In the genomic region with DNA sequence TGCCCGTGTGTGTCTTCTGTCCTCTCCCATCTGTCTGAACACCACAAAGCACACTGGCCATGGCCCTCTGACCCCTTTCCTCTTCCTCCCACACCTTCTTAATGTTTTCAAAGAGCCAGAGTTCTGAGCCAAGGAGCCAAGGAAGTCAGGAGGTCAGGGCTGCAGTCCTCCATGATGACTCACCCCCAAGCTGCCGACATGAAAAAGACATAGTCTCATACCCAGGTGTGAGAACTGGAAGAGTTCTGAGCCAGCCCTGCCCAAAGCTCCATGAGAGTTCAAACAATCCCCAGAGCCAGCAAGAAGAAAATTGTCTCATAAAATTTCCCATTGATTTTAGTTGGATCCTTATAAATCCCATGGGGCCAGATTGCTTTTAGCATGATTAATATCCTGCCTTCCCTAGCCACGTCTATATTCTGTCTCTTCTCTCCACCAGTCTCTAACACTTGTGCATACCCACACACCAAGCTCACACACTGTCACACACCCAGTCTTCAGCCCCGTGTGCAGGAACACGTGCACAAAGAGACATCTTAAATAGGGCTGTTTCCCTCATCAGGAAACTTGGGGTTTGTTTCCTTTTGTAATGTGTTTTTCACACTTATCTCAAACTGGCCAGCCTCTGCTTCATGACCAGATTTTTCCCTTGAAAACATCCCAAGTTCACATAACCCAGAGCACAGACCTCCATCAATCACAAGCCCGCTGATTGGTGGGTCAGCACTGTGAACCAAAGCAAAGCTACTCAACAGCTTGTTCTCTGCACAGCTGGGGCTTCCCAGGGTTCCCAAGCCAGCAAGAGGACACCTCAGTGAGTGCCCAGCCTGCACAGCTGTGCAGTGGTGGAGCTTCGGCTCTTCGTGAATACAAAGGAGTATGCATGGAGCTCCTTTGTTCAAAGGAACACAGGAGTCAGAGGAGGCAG, we compare ENCODE assay signal across 9 mouse cellular contexts.
DNase-seq lines count a peak whose midpoint lies in the region; ATAC-seq and TF ChIP-seq lines count a peak whose summit lies in the region.
"Had no signal": no experiment of that assay in that cellular context is flagged by ENCODE, and none has a peak within 500 bp of the region (broad histone marks: within the 10 kb centered on the region; RNA-seq: fewer than 3 reads in every experiment).

No protein-coding gene starts in this region.

- no peaks in the 10 kb centered on the region for H3K36me3 ChIP-seq in midbrain, embryonic 10.5 days
- H3K36me3 ChIP-seq in midbrain, postnatal 0 days (ENCODE audit: insufficient read depth, low read length) = no peaks in the 10 kb centered on the region
- no peaks in the 10 kb centered on the region for H3K36me3 ChIP-seq in kidney, embryonic 15.5 days
- no peaks in the 10 kb centered on the region for H3K36me3 ChIP-seq in forebrain, embryonic 13.5 days (ENCODE audit: poor library complexity, severe bottlenecking)

- H3K27ac ChIP-seq in midbrain, embryonic 10.5 days (replicated peaks) = peak overlapping the region; percentile 55; the same call in 1 of the 2 replicates
- H3K27ac ChIP-seq in midbrain, postnatal 0 days (ENCODE audit: low read depth, low read length) = no peak overlapping the region
- H3K27ac ChIP-seq in kidney, embryonic 15.5 days = 0 out of 2 replicates have a peak overlapping the region, but pooled peaks have one; percentile 23
- no peak overlapping the region for H3K27ac ChIP-seq in forebrain, embryonic 13.5 days
- H3K27ac ChIP-seq: liver, embryonic 14.5 days had no signal

- H3K9me3 ChIP-seq in midbrain, embryonic 10.5 days (replicated peaks) = no peaks in the 10 kb centered on the region
- no peaks in the 10 kb centered on the region for H3K9me3 ChIP-seq in midbrain, postnatal 0 days (ENCODE audit: low read length)
- H3K9me3 ChIP-seq in kidney, embryonic 15.5 days (replicated peaks) = no peaks in the 10 kb centered on the region
- no peaks in the 10 kb centered on the region for H3K9me3 ChIP-seq in forebrain, embryonic 13.5 days (replicated peaks)

- DNase-seq in midbrain, embryonic 10.5 days (ENCODE audit: low spot score) = no peak
- no peak for DNase-seq in midbrain, postnatal 0 days (ENCODE audit: low spot score)
- DNase-seq in heart, adult 8-10 months (ENCODE audit: low spot score) = peak; percentile 76
- peak; percentile 54 for DNase-seq in mesoderm, embryonic 11.5 days (ENCODE audit: low read depth, low spot score)
- DNase-seq in T-cell, adult 2 months (ENCODE audit: low spot score) = no peak
- DNase-seq in left cerebral cortex, adult 18-20 months (ENCODE audit: low spot score in 2 of 2) = no peak

- no peaks in the 10 kb centered on the region for H3K27me3 ChIP-seq in midbrain, embryonic 10.5 days (ENCODE audit: low read depth, poor library complexity, severe bottlenecking)
- no peaks in the 10 kb centered on the region for H3K27me3 ChIP-seq in midbrain, postnatal 0 days (ENCODE audit: insufficient read depth, low read length)
- no peaks in the 10 kb centered on the region for H3K27me3 ChIP-seq in kidney, embryonic 15.5 days
- no peaks in the 10 kb centered on the region for H3K27me3 ChIP-seq in forebrain, embryonic 13.5 days

- H3K4me1 ChIP-seq in midbrain, embryonic 10.5 days = peaks cover 5% of the 10 kb centered on the region
- H3K4me1 ChIP-seq in midbrain, postnatal 0 days (ENCODE audit: insufficient read depth, low read length) = no peaks in the 10 kb centered on the region
- peaks cover 19% of the 10 kb centered on the region for H3K4me1 ChIP-seq in kidney, embryonic 15.5 days
- 0 out of 2 replicates have a peak, but pooled peaks cover 6% of the 10 kb centered on the region for H3K4me1 ChIP-seq in forebrain, embryonic 13.5 days

- H3K9ac ChIP-seq in midbrain, postnatal 0 days (replicated peaks; ENCODE audit: low read length, poor library complexity, severe bottlenecking) = no peak overlapping the region
- no peak overlapping the region for H3K9ac ChIP-seq in kidney, embryonic 15.5 days
- no peak overlapping the region for H3K9ac ChIP-seq in forebrain, embryonic 13.5 days
- H3K9ac ChIP-seq: liver, embryonic 14.5 days had no signal

- ATAC-seq in midbrain, postnatal 0 days (ENCODE audit: low FRiP score) = no peak
- peak; percentile 71 for ATAC-seq in kidney, embryonic 15.5 days (replicated peaks; ENCODE audit: low FRiP score)
- ATAC-seq in forebrain, embryonic 13.5 days = no peak

- 79% methylated on average over 8 of the region's 8 CpGs for WGBS in midbrain, embryonic 10.5 days
- WGBS in midbrain, postnatal 0 days = 69% methylated on average over 8 of the region's 8 CpGs
- 28% methylated on average over 8 of the region's 8 CpGs for WGBS in kidney, embryonic 15.5 days
- 61% methylated on average over 8 of the region's 8 CpGs for WGBS in forebrain, embryonic 13.5 days

- no peak overlapping the region for H3K4me2 ChIP-seq in midbrain, postnatal 0 days (ENCODE audit: low read depth, low read length, poor library complexity, severe bottlenecking)
- H3K4me2 ChIP-seq in kidney, embryonic 15.5 days = no peak overlapping the region
- no peak overlapping the region for H3K4me2 ChIP-seq in forebrain, embryonic 13.5 days

- no peak for TF ChIP-seq CTCF in midbrain, postnatal 0 days (IDR thresholded peaks at IDR 0.05)

- no peak overlapping the region for H3K4me3 ChIP-seq in midbrain, embryonic 10.5 days
- H3K4me3 ChIP-seq in midbrain, postnatal 0 days (ENCODE audit: low read depth, low read length) = no peak overlapping the region
- H3K4me3 ChIP-seq in kidney, embryonic 15.5 days (replicated peaks) = no peak overlapping the region
- no peak overlapping the region for H3K4me3 ChIP-seq in forebrain, embryonic 13.5 days

Comparison
In these comparisons a context has a peak if more than half of its experiments do, and no peak if none do; other contexts are left out.
1. H3K27ac ChIP-seq: peak in midbrain, embryonic 10.5 days (single experiment) and kidney, embryonic 15.5 days (single experiment); none in midbrain, postnatal 0 days (single experiment) and forebrain, embryonic 13.5 days (single experiment).
2. DNase-seq: peak in heart, adult 8-10 months (single experiment) and mesoderm, embryonic 11.5 days (single experiment); none in midbrain, embryonic 10.5 days (single experiment), midbrain, postnatal 0 days (single experiment), T-cell, adult 2 months (single experiment) and left cerebral cortex, adult 18-20 months (0 of 2).